Mouse (Mus musculus): ENCODE results near the gene Erc1. TPM values are rescaled to one million over a fixed set of nuclear protein-coding genes. Genes with fewer than 3 reads are reported as not detected.
"Not testable (repeated sequence)": the region's sequence is repeated elsewhere in the genome, so short reads cannot be mapped to it uniquely, and the experiment has no call there.

The Erc1 gene
- polyA plus RNA-seq, 1 experiment from 2014 or later, result 44.9 TPM

- Histone ChIP-seq H3K36me3 (peaks cover 13% of the 10 kb centered on the region), H3K27me3 (no peaks in the 10 kb centered on the region), H3K9me3 (no peaks in the 10 kb centered on the region), H3K9ac (no peak overlapping the region), H3K4me3 (no peak overlapping the region), H3K4me2 (no peak overlapping the region), H3K4me1 (replicated peaks) (no peaks in the 10 kb centered on the region), H3K27ac (no peak overlapping the region)
- 94% methylated on average over 2 of the region's 2 CpGs for WGBS
- no peak for ATAC-seq (ENCODE audit: low FRiP score)
Measured at GRCm38 (mm10) chr6:119680746-119681145, 167.2 kb downstream of the Erc1 start.

GRCm38 (mm10) chr6:119674811-119675209 is 173.2 kb downstream of the Erc1 start:
- no peak overlapping the region for H3K4me3 ChIP-seq
- peaks cover 7% of the 10 kb centered on the region for H3K36me3 ChIP-seq
- no peak overlapping the region for H3K4me2 ChIP-seq
- no peak overlapping the region for H3K27ac ChIP-seq
- H3K9ac ChIP-seq, result no peak overlapping the region
- WGBS, result 84% methylated on average over 7 of the region's 7 CpGs
- no peaks in the 10 kb centered on the region for H3K27me3 ChIP-seq
- peak; percentile 57; the same call in 1 of the 2 replicates for ATAC-seq (ENCODE audit: low FRiP score)
- H3K4me1 ChIP-seq (replicated peaks), result peaks cover 9% of the 10 kb centered on the region
- no peaks in the 10 kb centered on the region for H3K9me3 ChIP-seq

GRCm38 (mm10) chr6:119674201-119674810 is 173.7 kb downstream of the Erc1 start:
- ATAC-seq (ENCODE audit: low FRiP score), result peak; percentile 84
- Histone ChIP-seq H3K4me2 (no peak overlapping the region), H3K4me1 (replicated peaks) (peaks cover 9% of the 10 kb centered on the region), H3K27ac (peak overlapping the region; percentile 70), H3K36me3 (peaks cover 7% of the 10 kb centered on the region), H3K9ac (0 out of 2 replicates have a peak overlapping the region, but pooled peaks have one; percentile 8), H3K9me3 (no peaks in the 10 kb centered on the region), H3K4me3 (no peak overlapping the region), H3K27me3 (no peaks in the 10 kb centered on the region)
- 50% methylated on average over 5 of the region's 5 CpGs for WGBS

- Histone ChIP-seq H3K27me3 (no peaks in the 10 kb centered on the region), H3K9ac (no peak overlapping the region), H3K4me1 (replicated peaks) (peaks cover 9% of the 10 kb centered on the region), H3K36me3 (0 out of 2 replicates have a peak, but pooled peaks cover 4% of the 10 kb centered on the region), H3K27ac (no peak overlapping the region), H3K4me2 (no peak overlapping the region), H3K4me3 (no peak overlapping the region), H3K9me3 (no peaks in the 10 kb centered on the region)
- ATAC-seq (ENCODE audit: low FRiP score), result no peak
- 80% methylated on average over 3 of the region's 3 CpGs for WGBS
Measured at GRCm38 (mm10) chr6:119669746-119670145, 178.2 kb downstream of the Erc1 start.

GRCm38 (mm10) chr6:119662936-119663335 is 185.0 kb downstream of the Erc1 start:
- no peaks in the 10 kb centered on the region for H3K9me3 ChIP-seq
- H3K4me3 ChIP-seq, result no peak overlapping the region
- no peaks in the 10 kb centered on the region for H3K36me3 ChIP-seq
- no peaks in the 10 kb centered on the region for H3K4me1 ChIP-seq (replicated peaks)
- H3K27me3 ChIP-seq, result no peaks in the 10 kb centered on the region
- no peak overlapping the region for H3K9ac ChIP-seq
- no peak for ATAC-seq (ENCODE audit: low FRiP score)
- H3K4me2 ChIP-seq, result no peak overlapping the region
- 91% methylated on average over 2 of the region's 2 CpGs for WGBS
- H3K27ac ChIP-seq, result no peak overlapping the region

- Histone ChIP-seq H3K9me3 (no peaks in the 10 kb centered on the region), H3K27ac (no peak overlapping the region), H3K9ac (no peak overlapping the region), H3K4me2 (no peak overlapping the region), H3K4me1 (replicated peaks) (no peaks in the 10 kb centered on the region), H3K36me3 (no peaks in the 10 kb centered on the region), H3K4me3 (no peak overlapping the region), H3K27me3 (no peaks in the 10 kb centered on the region)
- no peak for ATAC-seq (ENCODE audit: low FRiP score)
- 78% methylated on average over 3 of the region's 3 CpGs for WGBS
Measured at GRCm38 (mm10) chr6:119661081-119661493, 186.9 kb downstream of the Erc1 start.

GRCm38 (mm10) chr6:119658441-119658840 is 189.5 kb downstream of the Erc1 start:
- WGBS, result 93% methylated on average over 2 of the region's 2 CpGs

GRCm38 (mm10) chr6:119657418-119658178 is 190.4 kb downstream of the Erc1 start:
- 93% methylated on average over 7 of the region's 7 CpGs for WGBS
- Histone ChIP-seq H3K9me3 (no peaks in the 10 kb centered on the region), H3K4me1 (replicated peaks) (no peaks in the 10 kb centered on the region), H3K36me3 (no peaks in the 10 kb centered on the region), H3K27me3 (no peaks in the 10 kb centered on the region), H3K4me3 (no peak overlapping the region), H3K9ac (no peak overlapping the region), H3K27ac (no peak overlapping the region), H3K4me2 (no peak overlapping the region)
- ATAC-seq (ENCODE audit: low FRiP score), result no peak

More at GRCm38 (mm10) chr6:119658441-119658840, 189.5 kb downstream of the Erc1 start:
- H3K4me3 ChIP-seq, result no peak overlapping the region
- H3K36me3 ChIP-seq, result no peaks in the 10 kb centered on the region
- no peaks in the 10 kb centered on the region for H3K4me1 ChIP-seq (replicated peaks)
- H3K27ac ChIP-seq, result no peak overlapping the region
- ATAC-seq (ENCODE audit: low FRiP score), result no peak
- H3K9ac ChIP-seq, result no peak overlapping the region
- no peaks in the 10 kb centered on the region for H3K27me3 ChIP-seq
- H3K4me2 ChIP-seq, result no peak overlapping the region
- H3K9me3 ChIP-seq, result no peaks in the 10 kb centered on the region

- not testable (repeated sequence) for H3K4me3 ChIP-seq; H3K9ac ChIP-seq; H3K27me3 ChIP-seq; H3K4me2 ChIP-seq; H3K4me1 ChIP-seq (replicated peaks); H3K27ac ChIP-seq; H3K9me3 ChIP-seq; ATAC-seq (ENCODE audit: low FRiP score); H3K36me3 ChIP-seq
- WGBS, result 95% methylated on average over 2 of the region's 2 CpGs
Measured at GRCm38 (mm10) chr6:119654777-119655176, 193.2 kb downstream of the Erc1 start.

GRCm38 (mm10) chr6:119643880-119644460 is 204.0 kb downstream of the Erc1 start:
- H3K9me3 ChIP-seq, result no peaks in the 10 kb centered on the region
- no peak overlapping the region for H3K27ac ChIP-seq
- H3K4me2 ChIP-seq, result no peak overlapping the region
- no peaks in the 10 kb centered on the region for H3K36me3 ChIP-seq
- H3K4me1 ChIP-seq (replicated peaks), result peaks cover 3% of the 10 kb centered on the region; the same call in 1 of the 2 replicates
- H3K4me3 ChIP-seq, result no peak overlapping the region
- no peak overlapping the region for H3K9ac ChIP-seq
- WGBS, result 66% methylated on average over 14 of the region's 14 CpGs
- no peak for ATAC-seq (ENCODE audit: low FRiP score)
- H3K27me3 ChIP-seq, result no peaks in the 10 kb centered on the region

- Histone ChIP-seq H3K4me1 (replicated peaks) (peaks cover 3% of the 10 kb centered on the region; the same call in 1 of the 2 replicates), H3K9ac (no peak overlapping the region), H3K36me3 (no peaks in the 10 kb centered on the region), H3K27ac (no peak overlapping the region), H3K9me3 (no peaks in the 10 kb centered on the region), H3K4me3 (no peak overlapping the region), H3K4me2 (no peak overlapping the region), H3K27me3 (no peaks in the 10 kb centered on the region)
- 97% methylated on average over 7 of the region's 7 CpGs for WGBS
- ATAC-seq (ENCODE audit: low FRiP score), result no peak
Measured at GRCm38 (mm10) chr6:119643178-119643728, 204.7 kb downstream of the Erc1 start.

- ATAC-seq (ENCODE audit: low FRiP score), result no peak
- H3K27me3 ChIP-seq, result no peaks in the 10 kb centered on the region
- H3K4me3 ChIP-seq, result no peak overlapping the region
- no peak overlapping the region for H3K4me2 ChIP-seq
- H3K4me1 ChIP-seq (replicated peaks), result peaks cover 3% of the 10 kb centered on the region; the same call in 1 of the 2 replicates
- H3K9me3 ChIP-seq, result no peaks in the 10 kb centered on the region
- no peak overlapping the region for H3K27ac ChIP-seq
- H3K36me3 ChIP-seq, result no peaks in the 10 kb centered on the region
- 98% methylated on average over 2 of the region's 2 CpGs for WGBS
- H3K9ac ChIP-seq, result no peak overlapping the region
Measured at GRCm38 (mm10) chr6:119642718-119643117, 205.2 kb downstream of the Erc1 start.
